Mouse (Mus musculus) stomach, embryonic 14.5 days (tissue): ENCODE results near the gene Slc7a7. TPM values are rescaled to one million over a fixed set of nuclear protein-coding genes. Genes with fewer than 3 reads are reported as not detected.

ENCODE experiments used
- ATAC-seq: fragments of 200-750 bp; cut with Nextera tagmentation; 2 replicates; pipeline ENCODE4 v1.8.0; 2017; ENCODE audit warnings: low read depth, moderate TSS enrichment; ENCODE audit not compliant: insufficient number of reproducible peaks, insufficient read depth, low FRiP score
- H3K27ac ChIP-seq: fragments of 300-500 bp; sonication (generic); 2 replicates; pipeline ENCODE4 v1.5.1; 2014; ENCODE audit warnings: mild to moderate bottlenecking, low read length, moderate library complexity, mixed read lengths
- H3K27me3 ChIP-seq: fragments of 300-500 bp; sonication (generic); 2 replicates; pipeline ENCODE4 v1.6.1; 2014; ENCODE audit warnings: low read length, control low read depth, mixed read lengths; ENCODE audit not compliant: control insufficient read depth, insufficient read depth
- H3K36me3 ChIP-seq: fragments of 300-500 bp; sonication (generic); 2 replicates; pipeline ENCODE4 v1.6.1; 2014; ENCODE audit warnings: mild to moderate bottlenecking, control low read depth, low read length, moderate library complexity, mixed read lengths; ENCODE audit not compliant: control insufficient read depth, insufficient read depth
- H3K4me1 ChIP-seq: fragments of 300-500 bp; sonication (generic); 2 replicates; pipeline ENCODE4 v1.6.1; 2014; ENCODE audit warnings: low read length, control low read depth, mixed read lengths; ENCODE audit not compliant: control insufficient read depth, insufficient read depth
- H3K4me2 ChIP-seq: fragments of 300-500 bp; sonication (generic); replicated peaks from 2 replicates; pipeline ENCODE4 v1.6.1; 2014; ENCODE audit warnings: low read depth, low read length, control low read depth
- H3K4me3 ChIP-seq: fragments of 300-500 bp; sonication (generic); 2 replicates; pipeline ENCODE4 v1.5.1; 2014; ENCODE audit warnings: low read depth, low read length, control low read depth
- H3K9ac ChIP-seq: fragments of 300-500 bp; sonication (generic); replicated peaks from 2 replicates; pipeline ENCODE4 v1.6.1; 2014; ENCODE audit warnings: low read depth, mild to moderate bottlenecking, control low read depth, low read length, moderate library complexity, mixed read lengths
- H3K9me3 ChIP-seq: fragments of 300-500 bp; sonication (generic); 2 replicates; pipeline ENCODE4 v1.6.1; 2016; ENCODE audit warnings: low read depth, low read length, control low read depth; ENCODE audit not compliant: control insufficient read depth
- WGBS: fragments of 180-500 bp; shearing (Covaris S2); extraction: QIAGEN DNeasy Blood & Tissue Kit; methylation state at CpG from one replicate; pipeline ENCODE4 v1.1.7; 2014; 5-methylcytosine and 5-hydroxymethylcytosine counted together
- polyA plus RNA-seq: library from polyadenylated mRNA; unstranded; fragments of >200 nt; fragmentation: Nextera tagmentation; extraction: Ambion mirVana; gene quantifications from 2 replicates; pipeline ENCODE4 v1.2.1, GENCODE M21; 2014

Gene Slc7a7
- polyA plus RNA-seq, 1 experiment from 2014 or later = 10.3 TPM

GRCm38 (mm10) chr14:54409980-54410810 lies 7.4 kb downstream of the Slc7a7 start:
- no peaks in the 10 kb centered on the region for H3K36me3 ChIP-seq
- no peak overlapping the region for H3K9ac ChIP-seq
- no peaks in the 10 kb centered on the region for H3K9me3 ChIP-seq
- 33% methylated on average over 17 of the region's 17 CpGs for WGBS
- H3K27ac ChIP-seq = peak overlapping the region; percentile 88
- no peaks in the 10 kb centered on the region for H3K27me3 ChIP-seq
- peak; percentile 62 for ATAC-seq
- H3K4me2 ChIP-seq = peak overlapping the region; percentile 33
- H3K4me1 ChIP-seq = peaks cover 26% of the 10 kb centered on the region
- H3K4me3 ChIP-seq = peak overlapping the region; percentile 8; the same call in 1 of the 2 replicates

GRCm38 (mm10) chr14:54409057-54409645 lies 8.4 kb downstream of the Slc7a7 start:
- WGBS = 75% methylated on average over 7 of the region's 7 CpGs
- 0 out of 2 replicates have a peak overlapping the region, but pooled peaks have one; percentile 8 for H3K4me3 ChIP-seq
- no peaks in the 10 kb centered on the region for H3K27me3 ChIP-seq

GRCm38 (mm10) chr14:54408336-54409056 lies 9.1 kb downstream of the Slc7a7 start:
- peak overlapping the region; percentile 0; the same call in 1 of the 2 replicates for H3K4me2 ChIP-seq
- 0 out of 2 replicates have a peak overlapping the region, but pooled peaks have one; percentile 3 for H3K9ac ChIP-seq
- no peaks in the 10 kb centered on the region for H3K27me3 ChIP-seq
- H3K4me3 ChIP-seq = no peak overlapping the region
- peaks cover 18% of the 10 kb centered on the region; the same call in 1 of the 2 replicates for H3K4me1 ChIP-seq
- WGBS = 88% methylated on average over 25 of the region's 25 CpGs
- H3K9me3 ChIP-seq = no peaks in the 10 kb centered on the region
- H3K36me3 ChIP-seq = no peaks in the 10 kb centered on the region
- no peak overlapping the region for H3K27ac ChIP-seq
- ATAC-seq = no peak

More at GRCm38 (mm10) chr14:54409057-54409645, 8.4 kb downstream of the Slc7a7 start:
- peaks cover 24% of the 10 kb centered on the region for H3K4me1 ChIP-seq
- peak overlapping the region; percentile 33 for H3K4me2 ChIP-seq
- ATAC-seq = no peak
- no peaks in the 10 kb centered on the region for H3K9me3 ChIP-seq
- no peak overlapping the region for H3K9ac ChIP-seq
- peak overlapping the region; percentile 88; the same call in 1 of the 2 replicates for H3K27ac ChIP-seq
- H3K36me3 ChIP-seq = no peaks in the 10 kb centered on the region

- Histone ChIP-seq H3K36me3 (no peaks in the 10 kb centered on the region), H3K27me3 (no peaks in the 10 kb centered on the region), H3K4me1 (0 out of 2 replicates have a peak, but pooled peaks cover 3% of the 10 kb centered on the region), H3K4me3 (no peak overlapping the region), H3K9ac (no peak overlapping the region), H3K4me2 (no peak overlapping the region), H3K9me3 (no peaks in the 10 kb centered on the region), H3K27ac (no peak overlapping the region; the same call in 1 of the 2 replicates)
- WGBS = 28% methylated on average over 3 of the region's 3 CpGs
- ATAC-seq = no peak
Observed at GRCm38 (mm10) chr14:54401723-54402122, 15.9 kb downstream of the Slc7a7 start.

- H3K27ac ChIP-seq = no peak overlapping the region
- no peaks in the 10 kb centered on the region for H3K27me3 ChIP-seq
- no peaks in the 10 kb centered on the region for H3K36me3 ChIP-seq
- H3K4me2 ChIP-seq = no peak overlapping the region
- 0 out of 2 replicates have a peak, but pooled peaks cover 3% of the 10 kb centered on the region for H3K4me1 ChIP-seq
- 38% methylated on average over 8 of the region's 8 CpGs for WGBS
- H3K4me3 ChIP-seq = no peak overlapping the region
- H3K9ac ChIP-seq = no peak overlapping the region
- no peaks in the 10 kb centered on the region for H3K9me3 ChIP-seq
- ATAC-seq = no peak
Observed at GRCm38 (mm10) chr14:54398921-54399382, 18.6 kb downstream of the Slc7a7 start.

- Histone ChIP-seq H3K27ac (no peak overlapping the region), H3K4me3 (no peak overlapping the region), H3K27me3 (no peaks in the 10 kb centered on the region), H3K9me3 (no peaks in the 10 kb centered on the region), H3K36me3 (no peaks in the 10 kb centered on the region), H3K4me2 (no peak overlapping the region), H3K9ac (no peak overlapping the region), H3K4me1 (0 out of 2 replicates have a peak, but pooled peaks cover 3% of the 10 kb centered on the region)
- 57% methylated on average over 7 of the region's 7 CpGs for WGBS
- no peak for ATAC-seq
Observed at GRCm38 (mm10) chr14:54398528-54398916, 19.1 kb downstream of the Slc7a7 start.

DNA sequence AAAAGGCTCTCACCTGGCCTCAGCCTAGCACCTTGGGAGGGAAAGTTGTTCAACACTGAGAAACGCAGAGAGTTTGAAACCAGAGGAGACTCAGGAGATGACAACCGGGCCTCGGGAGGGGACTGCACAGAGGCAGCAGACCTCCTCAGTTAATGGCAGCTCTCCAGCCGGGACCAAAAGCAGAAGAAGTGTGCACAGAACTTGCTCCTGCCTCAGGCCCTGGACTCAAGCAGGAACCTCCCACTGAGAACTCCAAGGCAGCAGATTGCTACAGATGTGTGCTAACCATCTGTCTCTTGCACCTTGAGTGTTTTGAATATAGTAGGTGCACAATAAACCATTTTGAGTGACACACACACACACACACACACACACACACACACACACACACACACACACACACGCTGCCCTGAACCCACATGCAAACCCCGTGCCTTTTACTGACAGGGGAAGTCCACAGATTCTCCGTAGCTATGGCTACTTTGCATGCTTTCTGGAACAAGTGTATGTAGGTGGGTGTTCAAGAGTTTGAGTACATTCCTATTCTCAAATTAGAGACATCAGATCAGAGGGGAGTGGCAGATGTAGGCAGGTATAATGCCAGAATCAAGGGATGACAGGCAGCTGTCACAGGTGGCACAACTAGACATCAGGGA lies 19.6 kb downstream of the Slc7a7 start:
- Histone ChIP-seq H3K9me3 (no peaks in the 10 kb centered on the region), H3K4me2 (no peak overlapping the region), H3K27me3 (no peaks in the 10 kb centered on the region), H3K27ac (no peak overlapping the region), H3K9ac (no peak overlapping the region), H3K4me3 (no peak overlapping the region), H3K4me1 (0 out of 2 replicates have a peak, but pooled peaks cover 3% of the 10 kb centered on the region), H3K36me3 (no peaks in the 10 kb centered on the region)
- WGBS = 85% methylated on average over 7 of the region's 7 CpGs
- ATAC-seq = no peak
